Mouse (Mus musculus) hindbrain, embryonic 15.5 days (tissue): ENCODE measurements around the gene Usp17lb. TPM values are rescaled to one million over a fixed set of nuclear protein-coding genes. Genes with fewer than 3 reads are reported as not detected.
"Not testable (repeated sequence)": the region's sequence is repeated elsewhere in the genome, so short reads cannot be mapped to it uniquely, and the experiment has no call there.

Source experiments
- ATAC-seq: fragments of 200-750 bp; cut with Nextera tagmentation; 2 replicates; pipeline ENCODE4 v1.8.0; 2017; ENCODE audit warnings: low read depth, moderate number of reproducible peaks, moderate TSS enrichment; ENCODE audit not compliant: low FRiP score
- H3K27ac ChIP-seq: fragments of 300-500 bp; sonication (generic); replicated peaks from 2 replicates; pipeline ENCODE4 v1.5.1; 2015; ENCODE audit warnings: mild to moderate bottlenecking, inconsistent platforms
- H3K27me3 ChIP-seq: fragments of 300-500 bp; sonication (generic); 2 replicates; pipeline ENCODE4 v1.6.1; 2015; ENCODE audit warnings: control low read depth, inconsistent platforms
- H3K36me3 ChIP-seq: fragments of 300-500 bp; sonication (generic); 2 replicates; pipeline ENCODE4 v1.6.1; 2015; ENCODE audit warnings: control low read depth, inconsistent platforms
- H3K4me1 ChIP-seq: fragments of 300-500 bp; sonication (generic); replicated peaks from 2 replicates; pipeline ENCODE4 v1.6.1; 2015; ENCODE audit warnings: control low read depth, inconsistent platforms
- H3K4me2 ChIP-seq: fragments of 300-500 bp; sonication (generic); 2 replicates; pipeline ENCODE4 v1.6.1; 2015; ENCODE audit warnings: moderate library complexity, mild to moderate bottlenecking, inconsistent platforms
- H3K4me3 ChIP-seq: fragments of 300-500 bp; sonication (generic); 2 replicates; pipeline ENCODE4 v1.5.1; 2015; ENCODE audit warnings: mild to moderate bottlenecking, inconsistent platforms
- H3K9ac ChIP-seq: fragments of 300-500 bp; sonication (generic); 2 replicates; pipeline ENCODE4 v1.6.1; 2015; ENCODE audit warnings: inconsistent platforms
- H3K9me3 ChIP-seq: fragments of 300-500 bp; sonication (generic); 2 replicates; pipeline ENCODE4 v1.6.1; 2016; ENCODE audit warnings: control low read depth, inconsistent platforms
- WGBS: fragments of 180-500 bp; shearing (Covaris S2); methylation state at CpG from one replicate; pipeline ENCODE4 v1.1.7; 2015; 5-methylcytosine and 5-hydroxymethylcytosine counted together
- polyA plus RNA-seq: library from polyadenylated mRNA; unstranded; fragments of >200 nt; fragmentation: Nextera tagmentation; extraction: Ambion mirVana; gene quantifications from 2 replicates; pipeline ENCODE4 v1.2.1, GENCODE M21; 2015

Usp17lb gene
- not detected in 2 replicates for polyA plus RNA-seq

DNA sequence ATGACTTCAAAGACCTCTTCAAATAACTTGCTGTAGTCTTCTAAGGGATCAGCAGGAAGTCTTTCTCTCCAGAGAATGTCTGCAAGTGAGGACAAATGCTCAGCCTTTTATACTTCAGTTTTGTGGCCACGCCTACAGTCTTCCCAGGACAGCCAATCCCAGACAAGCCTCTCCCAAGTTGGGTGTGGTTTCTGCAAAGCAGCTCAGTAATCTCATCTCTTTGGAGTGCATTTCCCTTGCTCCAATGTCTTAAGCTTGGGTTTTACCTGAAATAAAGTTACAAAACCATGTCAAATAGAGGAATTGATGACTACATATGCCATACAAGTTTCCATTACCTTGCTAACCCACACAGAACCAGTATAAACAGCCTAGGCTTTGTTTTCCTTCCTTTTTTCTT is at the start of gene Usp17lb:
TSS of gene Usp17lb (minus strand) at position 101 of the 400 bp plus-strand sequence.
- Histone ChIP-seq H3K4me3 (no peak within 1 kb of the TSS), H3K9me3 (no peaks in the 10 kb centered on the region)
- 63% methylated on average over 1 of the region's 1 CpGs for WGBS

DNA sequence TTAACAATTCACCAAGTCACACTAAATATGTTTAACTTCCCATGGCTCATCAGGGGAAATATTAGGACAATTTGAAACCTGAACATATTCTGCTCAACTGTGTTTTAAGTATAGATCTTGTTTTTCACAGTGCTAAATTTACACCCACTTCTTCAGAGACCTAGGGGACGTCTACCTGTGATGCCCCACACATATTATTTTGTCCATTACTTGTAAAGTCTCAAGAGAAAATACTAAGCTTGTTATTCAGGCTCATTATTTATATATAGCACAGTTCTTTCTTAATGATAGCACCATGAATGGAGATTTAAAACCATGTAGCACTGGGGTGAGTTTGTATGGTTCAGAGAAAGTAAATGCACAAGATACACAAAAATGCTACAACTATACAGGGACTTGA is 35.3 kb upstream of the Usp17lb start, which contains the start of gene Olfr665:
TSS of gene Olfr665 (plus strand) at position 301 of the 400 bp plus-strand sequence.
- WGBS, result 49% methylated on average over 1 of the region's 1 CpGs
- H3K9me3 ChIP-seq, result no peaks in the 10 kb centered on the region
- H3K27ac ChIP-seq, result no peak within 1 kb of the TSS
- no peaks in the 10 kb centered on the region for H3K4me1 ChIP-seq
- no peaks in the 10 kb centered on the region for H3K27me3 ChIP-seq
- no peak within 1 kb of the TSS for H3K9ac ChIP-seq
- no peak within 1 kb of the TSS for H3K4me3 ChIP-seq
- ATAC-seq, result no peak
- no peak within 1 kb of the TSS for H3K4me2 ChIP-seq
- H3K36me3 ChIP-seq, result no peaks in the 10 kb centered on the region

More for the DNA sequence above, at the start of gene Usp17lb:
- no peaks in the 10 kb centered on the region for H3K27me3 ChIP-seq
- no peaks in the 10 kb centered on the region for H3K36me3 ChIP-seq
- ATAC-seq, result no peak
- H3K27ac ChIP-seq, result no peak within 1 kb of the TSS
- H3K4me1 ChIP-seq, result no peaks in the 10 kb centered on the region
- H3K4me2 ChIP-seq, result no peak within 1 kb of the TSS
- no peak within 1 kb of the TSS for H3K9ac ChIP-seq

DNA sequence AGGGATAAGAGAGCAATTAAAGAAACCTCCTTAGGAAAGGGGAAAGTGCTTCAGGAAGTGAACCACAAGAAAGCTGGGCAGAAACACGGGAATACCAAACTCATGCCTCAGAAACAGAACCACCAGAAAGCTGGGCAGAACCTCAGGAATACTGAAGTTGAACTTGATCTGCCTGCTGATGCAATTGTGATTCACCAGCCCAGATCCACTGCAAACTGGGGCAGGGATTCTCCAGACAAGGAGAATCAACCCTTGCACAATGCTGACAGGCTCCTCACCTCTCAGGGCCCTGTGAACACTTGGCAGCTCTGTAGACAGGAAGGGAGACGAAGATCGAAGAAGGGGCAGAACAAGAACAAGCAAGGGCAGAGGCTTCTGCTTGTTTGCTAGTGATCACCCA is 19.0 kb upstream of the Usp17lb start:
- ATAC-seq, result no peak
- no peak overlapping the region for H3K4me2 ChIP-seq
- H3K27ac ChIP-seq, result no peak overlapping the region
- H3K4me1 ChIP-seq, result no peaks in the 10 kb centered on the region
- H3K27me3 ChIP-seq, result no peaks in the 10 kb centered on the region
- no peak overlapping the region for H3K4me3 ChIP-seq
- no peaks in the 10 kb centered on the region for H3K9me3 ChIP-seq
- WGBS, result 91% methylated on average over 3 of the region's 3 CpGs
- H3K9ac ChIP-seq, result no peak overlapping the region
- H3K36me3 ChIP-seq, result no peaks in the 10 kb centered on the region

DNA sequence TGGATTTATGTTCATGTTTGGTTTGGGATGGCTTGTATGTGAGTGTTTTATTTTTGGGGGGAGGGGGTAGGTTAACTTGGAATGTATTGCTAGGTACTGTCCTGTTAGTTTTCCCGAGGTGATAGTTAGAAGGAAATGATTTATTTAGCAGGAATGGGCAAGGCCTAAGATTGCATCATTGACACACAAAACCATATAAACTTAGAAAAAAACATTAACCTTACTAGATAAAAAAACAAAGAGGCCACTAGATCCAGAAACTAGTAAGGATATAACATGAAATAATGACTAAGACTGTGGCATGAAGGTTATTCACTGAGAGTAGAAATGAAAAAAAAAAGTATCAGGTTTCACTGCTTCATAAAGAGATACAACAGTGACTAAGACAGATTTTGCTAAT is 15.3 kb upstream of the Usp17lb start:
- WGBS, result 78% methylated on average over 1 of the region's 1 CpGs
- Histone ChIP-seq H3K4me2 (no peak overlapping the region), H3K36me3 (no peaks in the 10 kb centered on the region), H3K27ac (no peak overlapping the region), H3K9ac (no peak overlapping the region), H3K9me3 (no peaks in the 10 kb centered on the region), H3K4me3 (no peak overlapping the region), H3K27me3 (no peaks in the 10 kb centered on the region), H3K4me1 (no peaks in the 10 kb centered on the region)
- no peak for ATAC-seq

DNA sequence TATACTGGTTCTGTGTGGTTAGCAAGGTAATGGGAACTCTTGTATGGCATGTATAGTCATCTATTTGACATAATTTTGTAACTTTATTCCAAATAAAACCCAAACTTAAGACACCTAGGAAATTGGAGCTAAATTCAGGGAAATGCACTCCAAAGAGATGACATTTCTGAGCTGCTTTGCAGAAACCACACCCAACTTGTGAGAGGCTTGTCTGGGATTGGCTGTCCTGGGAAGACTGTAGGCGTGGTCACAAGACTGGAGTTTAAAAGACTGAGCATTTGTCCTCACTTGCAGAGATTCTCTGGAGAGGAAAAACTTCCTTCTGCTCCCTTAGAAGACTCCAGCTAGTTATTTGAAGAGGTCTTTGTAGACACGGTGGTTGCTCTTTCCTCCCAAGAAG is 14.3 kb upstream of the Usp17lb start, which contains the start of gene Usp17la:
TSS of gene Usp17la (plus strand) at position 301 of the 400 bp plus-strand sequence.
- H3K27ac ChIP-seq, ATAC-seq, H3K4me1 ChIP-seq, H3K9ac ChIP-seq, H3K4me3 ChIP-seq, H3K9me3 ChIP-seq, H3K36me3 ChIP-seq, H3K4me2 ChIP-seq, H3K27me3 ChIP-seq: not testable (repeated sequence)
- WGBS, result 77% methylated on average over 2 of the region's 2 CpGs

DNA sequence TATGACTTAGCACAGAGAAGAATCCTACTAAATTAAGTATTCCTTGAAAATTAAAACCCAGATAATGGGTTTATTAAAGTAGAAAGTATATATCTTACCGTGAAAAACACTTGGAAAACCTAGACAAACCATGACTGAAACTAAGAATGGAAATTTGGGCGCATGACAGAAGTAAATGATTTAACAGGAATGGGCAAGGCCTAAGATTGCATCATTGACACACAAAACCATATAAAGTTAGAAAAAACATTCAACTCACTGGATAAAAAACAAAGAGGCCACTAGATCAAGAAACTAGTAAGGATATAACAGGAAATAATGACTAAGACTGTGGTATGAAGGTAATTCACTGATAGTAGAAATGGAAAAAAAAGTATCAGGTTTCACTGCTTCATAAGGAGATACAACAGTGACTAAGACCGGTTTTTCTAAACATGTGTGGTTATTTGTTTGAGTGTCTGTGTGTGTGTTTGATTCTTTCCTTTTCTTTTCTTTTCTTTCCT is 12.9 kb upstream of the Usp17lb start:
- Histone ChIP-seq H3K9ac (no peak overlapping the region), H3K4me2 (no peak overlapping the region), H3K4me3 (no peak overlapping the region), H3K36me3 (no peaks in the 10 kb centered on the region), H3K27me3 (no peaks in the 10 kb centered on the region), H3K27ac (no peak overlapping the region), H3K9me3 (no peaks in the 10 kb centered on the region), H3K4me1 (no peaks in the 10 kb centered on the region)
- WGBS, result 81% methylated on average over 3 of the region's 3 CpGs
- ATAC-seq, result no peak

DNA sequence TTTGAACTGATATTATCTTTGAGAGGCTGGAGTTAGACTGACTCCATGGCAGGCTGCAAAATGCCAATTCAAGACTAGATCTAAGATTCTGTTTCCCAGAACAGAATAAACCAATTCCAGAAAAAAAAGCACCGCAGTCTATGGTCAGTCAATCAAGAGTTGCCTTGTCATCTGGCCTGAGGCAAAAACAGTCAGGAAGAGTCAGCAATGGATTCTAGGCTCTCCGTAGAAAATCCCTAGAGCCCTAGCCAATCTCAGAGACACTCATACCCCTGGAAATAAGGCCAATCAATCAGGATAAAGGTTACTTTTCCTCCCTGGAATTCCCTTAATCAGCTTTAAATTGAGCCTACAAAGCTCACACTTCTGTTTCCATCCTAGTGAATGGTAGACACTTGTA is 9.1 kb upstream of the Usp17lb start:
- not testable (repeated sequence) for H3K4me2 ChIP-seq, H3K9ac ChIP-seq, H3K4me1 ChIP-seq, H3K27ac ChIP-seq, H3K4me3 ChIP-seq, H3K36me3 ChIP-seq, H3K27me3 ChIP-seq, ATAC-seq, H3K9me3 ChIP-seq
- 74% methylated on average over 2 of the region's 2 CpGs for WGBS

DNA sequence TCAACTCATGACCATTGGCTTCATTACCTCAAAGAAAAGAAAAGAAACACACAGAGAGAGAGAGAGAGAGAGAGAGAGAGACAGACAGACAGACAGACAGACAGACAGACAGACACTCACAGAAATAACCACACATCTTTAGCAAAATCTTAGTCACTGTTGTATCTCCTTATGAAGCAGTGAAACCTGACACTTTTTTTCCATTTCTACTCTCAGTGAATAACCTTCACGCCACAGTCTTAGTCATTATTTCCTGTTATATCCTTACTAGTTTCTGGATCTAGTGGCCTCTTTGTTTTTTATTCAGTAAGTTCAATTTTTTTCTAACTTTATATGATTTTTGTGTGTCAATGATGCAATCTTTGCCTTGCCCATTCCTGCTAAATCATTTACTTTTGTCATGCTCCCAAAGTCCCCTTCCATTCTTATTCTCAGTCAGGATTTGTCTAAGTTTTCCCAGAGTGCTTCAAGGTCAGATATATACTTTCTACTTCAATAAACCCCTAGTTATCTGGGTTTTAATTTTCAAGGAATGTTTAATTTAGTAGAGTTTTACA is 1.4 kb upstream of the Usp17lb start:
- no peak overlapping the region for H3K4me3 ChIP-seq
- no peaks in the 10 kb centered on the region for H3K4me1 ChIP-seq
- H3K4me2 ChIP-seq, result no peak overlapping the region
- no peaks in the 10 kb centered on the region for H3K36me3 ChIP-seq
- ATAC-seq, result no peak
- no peak overlapping the region for H3K9ac ChIP-seq
- no peaks in the 10 kb centered on the region for H3K9me3 ChIP-seq
- 81% methylated on average over 1 of the region's 1 CpGs for WGBS
- no peaks in the 10 kb centered on the region for H3K27me3 ChIP-seq
- no peak overlapping the region for H3K27ac ChIP-seq

DNA sequence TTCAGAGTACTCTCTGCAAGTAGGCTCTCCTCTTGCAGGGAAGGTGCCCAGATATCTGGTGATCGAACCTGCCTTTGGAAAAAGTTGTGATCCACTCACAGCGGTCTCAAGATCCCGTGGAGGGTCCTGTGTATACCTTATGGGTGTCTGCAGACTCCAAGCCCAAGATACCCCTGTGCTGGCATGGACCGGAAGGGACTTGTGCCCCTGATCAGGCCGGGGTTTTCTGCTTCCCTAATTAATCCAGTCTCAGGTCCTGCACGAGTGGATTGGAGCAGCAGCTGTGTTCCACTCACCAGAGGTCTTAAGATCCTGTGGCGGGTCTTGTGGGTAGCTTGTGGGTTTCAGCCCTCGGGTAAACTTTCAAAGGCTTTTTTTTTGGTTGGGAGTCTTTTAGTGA is 32.1 kb downstream of the Usp17lb start:
- not testable (repeated sequence) for H3K4me2 ChIP-seq, ATAC-seq, H3K27ac ChIP-seq, H3K36me3 ChIP-seq, H3K9me3 ChIP-seq, H3K9ac ChIP-seq, H3K4me3 ChIP-seq, H3K4me1 ChIP-seq, H3K27me3 ChIP-seq
- WGBS, result 87% methylated on average over 8 of the region's 8 CpGs

DNA sequence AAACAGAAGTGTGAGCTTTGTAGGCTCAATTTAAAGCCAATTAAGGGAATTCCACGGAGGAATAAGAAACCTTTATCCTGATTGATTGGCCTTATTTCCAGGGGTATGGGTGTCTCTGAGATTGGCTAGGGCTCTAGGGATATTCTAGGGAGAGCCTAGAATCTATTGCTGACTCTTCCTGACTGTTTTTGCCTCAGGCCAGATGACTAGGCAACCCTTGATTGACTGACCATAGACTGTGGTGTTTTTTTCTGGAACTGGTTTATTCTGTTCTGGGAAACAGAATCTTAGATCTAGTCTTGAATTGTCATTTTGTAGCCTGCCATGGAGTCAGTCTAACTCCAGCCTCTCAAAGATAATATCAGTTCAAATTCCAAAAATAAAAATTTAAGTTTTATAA is 51.6 kb downstream of the Usp17lb start:
- no peak for ATAC-seq
- 79% methylated on average over 1 of the region's 1 CpGs for WGBS
- no peaks in the 10 kb centered on the region for H3K27me3 ChIP-seq
- H3K4me1 ChIP-seq, result no peaks in the 10 kb centered on the region
- no peaks in the 10 kb centered on the region for H3K9me3 ChIP-seq
- no peak overlapping the region for H3K4me3 ChIP-seq
- H3K4me2 ChIP-seq, result no peak overlapping the region
- H3K36me3 ChIP-seq, result no peaks in the 10 kb centered on the region
- no peak overlapping the region for H3K9ac ChIP-seq
- no peak overlapping the region for H3K27ac ChIP-seq

Other genes with a start within 250 kb of the Usp17lb start
- 0.12 TPM in 1 of 2 replicates, not detected in the other for gene Olfr655, start 240.8 kb downstream of the Usp17lb start, polyA plus RNA-seq
- not detected in 2 replicates for gene Olfr656, start 228.6 kb downstream of the Usp17lb start, polyA plus RNA-seq
- not detected in 2 replicates for gene Olfr657, start 217.8 kb downstream of the Usp17lb start, polyA plus RNA-seq
- gene Olfr658, start 195.3 kb downstream of the Usp17lb start, polyA plus RNA-seq, result 0.13 and 0.27 TPM in 2 replicates
- not detected in 2 replicates for gene Olfr659, start 175.8 kb downstream of the Usp17lb start, polyA plus RNA-seq
- not detected in 2 replicates for gene Olfr661, start 156.1 kb downstream of the Usp17lb start, polyA plus RNA-seq
- not detected in 2 replicates for gene Usp17le, start 65.1 kb downstream of the Usp17lb start, polyA plus RNA-seq
- not detected in 2 replicates for gene Usp17la, start 14.4 kb upstream of the Usp17lb start, polyA plus RNA-seq
- gene Olfr665, start 35.4 kb upstream of the Usp17lb start, polyA plus RNA-seq, result not detected in 2 replicates
- gene Olfr666, start 53.3 kb upstream of the Usp17lb start, polyA plus RNA-seq, result not detected in 2 replicates
- gene Olfr667, start 78.9 kb upstream of the Usp17lb start, polyA plus RNA-seq, result not detected in 2 replicates
- gene Olfr668, start 85.5 kb upstream of the Usp17lb start, polyA plus RNA-seq, result not detected in 2 replicates
- gene Olfr669, start 91.6 kb upstream of the Usp17lb start, polyA plus RNA-seq, result not detected in 2 replicates
- gene Olfr670, start 120.0 kb upstream of the Usp17lb start, polyA plus RNA-seq, result not detected in 2 replicates
- gene Olfr671, start 136.5 kb upstream of the Usp17lb start, polyA plus RNA-seq, result not detected in 2 replicates
- not detected in 2 replicates for gene Olfr672, start 159.4 kb upstream of the Usp17lb start, polyA plus RNA-seq
- gene Olfr675, start 185.9 kb upstream of the Usp17lb start, polyA plus RNA-seq, result not detected in 2 replicates
- gene Olfr676, start 190.1 kb upstream of the Usp17lb start, polyA plus RNA-seq, result not detected in 2 replicates
- not detected in 2 replicates for gene Olfr677, start 208.8 kb upstream of the Usp17lb start, polyA plus RNA-seq
- not detected in 2 replicates for gene Olfr678, start 221.9 kb upstream of the Usp17lb start, polyA plus RNA-seq
- gene Olfr679, start 238.6 kb upstream of the Usp17lb start, polyA plus RNA-seq, result not detected in 2 replicates